Mouse (Mus musculus) liver, embryonic 13.5 days (tissue): ENCODE results near the gene Tmem251. TPM values are rescaled to one million over a fixed set of nuclear protein-coding genes. Genes with fewer than 3 reads are reported as not detected.

Experiments
- ATAC-seq: fragments of 200-750 bp; cut with Nextera tagmentation; 2 replicates; pipeline ENCODE4 v1.8.0; 2017; ENCODE audit warnings: low read depth, mild to moderate bottlenecking, moderate number of reproducible peaks, moderate library complexity
- DNase-seq: peaks from one replicate; pipeline ENCODE4 v3.0.0; 2022
- H3K27ac ChIP-seq: fragments of 300-500 bp; sonication (generic); 2 replicates; pipeline ENCODE4 v1.5.1; 2015; ENCODE audit warnings: moderate library complexity, mild to moderate bottlenecking, inconsistent platforms
- H3K27me3 ChIP-seq: fragments of 300-500 bp; sonication (generic); 2 replicates; pipeline ENCODE4 v1.6.1; 2015; ENCODE audit warnings: mild to moderate bottlenecking, inconsistent platforms
- H3K36me3 ChIP-seq: fragments of 300-500 bp; sonication (generic); 2 replicates; pipeline ENCODE4 v1.6.1; 2015; ENCODE audit warnings: mild to moderate bottlenecking, inconsistent platforms
- H3K4me1 ChIP-seq: fragments of 300-500 bp; sonication (generic); replicated peaks from 2 replicates; pipeline ENCODE4 v1.6.1; 2015; ENCODE audit warnings: inconsistent platforms
- H3K4me2 ChIP-seq: fragments of 300-500 bp; sonication (generic); 2 replicates; pipeline ENCODE4 v1.6.1; 2015; ENCODE audit warnings: inconsistent platforms, mild to moderate bottlenecking, moderate library complexity
- H3K4me3 ChIP-seq: fragments of 300-500 bp; sonication (generic); replicated peaks from 2 replicates; pipeline ENCODE4 v1.5.1; 2015; ENCODE audit warnings: mild to moderate bottlenecking, inconsistent platforms
- H3K9ac ChIP-seq: fragments of 300-500 bp; sonication (generic); 2 replicates; pipeline ENCODE4 v1.6.1; 2015; ENCODE audit warnings: mild to moderate bottlenecking, inconsistent platforms
- H3K9me3 ChIP-seq: fragments of 300-500 bp; sonication (generic); replicated peaks from 2 replicates; pipeline ENCODE4 v1.6.1; 2016; ENCODE audit warnings: inconsistent platforms
- WGBS: fragments of 180-500 bp; shearing (Covaris S2); methylation state at CpG from one replicate; pipeline ENCODE4 v1.1.7; 2015; ENCODE audit not compliant: insufficient replicate concordance; 5-methylcytosine and 5-hydroxymethylcytosine counted together
- polyA plus RNA-seq: library from polyadenylated mRNA; unstranded; fragments of >200 nt; fragmentation: Nextera tagmentation; extraction: Ambion mirVana; gene quantifications from 2 replicates; pipeline ENCODE4 v1.2.1, GENCODE M21; 2015

Tmem251 gene
- polyA plus RNA-seq, 1 experiment from 2014 or later: 9.2 TPM

- ATAC-seq (no peak), DNase-seq (no peak)
- Histone ChIP-seq H3K4me3 (peak overlapping the region; percentile 75), H3K27me3 (peaks cover 17% of the 10 kb centered on the region), H3K4me2 (peak overlapping the region; percentile 99), H3K9ac (peak overlapping the region; percentile 78; the same call in 1 of the 2 replicates), H3K36me3 (no peaks in the 10 kb centered on the region), H3K27ac (0 out of 2 replicates have a peak overlapping the region, but pooled peaks have one; percentile 8), H3K4me1 (peaks cover 68% of the 10 kb centered on the region), H3K9me3 (no peaks in the 10 kb centered on the region)
- 9% methylated on average over 4 of the region's 4 CpGs for WGBS
Observed at GRCm38 (mm10) chr12:102703111-102703412, 40.5 kb upstream of the Tmem251 start.

- DNase-seq (no peak), ATAC-seq (no peak)
- Histone ChIP-seq H3K4me3 (peak overlapping the region; percentile 75), H3K4me1 (peaks cover 65% of the 10 kb centered on the region), H3K9ac (peak overlapping the region; percentile 78; the same call in 1 of the 2 replicates), H3K27ac (peak overlapping the region; percentile 1; the same call in 1 of the 2 replicates), H3K27me3 (peaks cover 17% of the 10 kb centered on the region), H3K9me3 (no peaks in the 10 kb centered on the region), H3K36me3 (no peaks in the 10 kb centered on the region), H3K4me2 (peak overlapping the region; percentile 99)
- WGBS: 58% methylated on average over 6 of the region's 6 CpGs
Observed at GRCm38 (mm10) chr12:102703441-102703840, 40.1 kb upstream of the Tmem251 start.

- H3K4me2 ChIP-seq: peak overlapping the region; percentile 99
- peak overlapping the region; percentile 62 for H3K27ac ChIP-seq
- ATAC-seq (no peak), DNase-seq (no peak)
- H3K9me3 ChIP-seq: no peaks in the 10 kb centered on the region
- peak overlapping the region; percentile 78 for H3K9ac ChIP-seq
- H3K36me3 ChIP-seq: no peaks in the 10 kb centered on the region
- H3K4me3 ChIP-seq: peak overlapping the region; percentile 75
- peaks cover 17% of the 10 kb centered on the region for H3K27me3 ChIP-seq
- WGBS: 14% methylated on average over 17 of the region's 17 CpGs
- peaks cover 59% of the 10 kb centered on the region for H3K4me1 ChIP-seq
Observed at GRCm38 (mm10) chr12:102703921-102704408, 39.6 kb upstream of the Tmem251 start.

- H3K4me1 ChIP-seq: peaks cover 53% of the 10 kb centered on the region
Observed at GRCm38 (mm10) chr12:102704457-102705198, 38.9 kb upstream of the Tmem251 start, which contains the start of gene Itpk1. Gene Itpk1, minus strand, starts transcription at chr12:102704930.

GRCm38 (mm10) chr12:102705216-102705871 lies 38.2 kb upstream of the Tmem251 start:
- H3K4me3 ChIP-seq: peak overlapping the region; percentile 75
- ATAC-seq (peak; percentile 79), DNase-seq (peak; percentile 69)
- peak overlapping the region; percentile 77 for H3K27ac ChIP-seq
- H3K9ac ChIP-seq: peak overlapping the region; percentile 84
- peak overlapping the region; percentile 99 for H3K4me2 ChIP-seq
- no peaks in the 10 kb centered on the region for H3K9me3 ChIP-seq
- no peaks in the 10 kb centered on the region for H3K36me3 ChIP-seq
- H3K27me3 ChIP-seq: peaks cover 17% of the 10 kb centered on the region
- peaks cover 48% of the 10 kb centered on the region for H3K4me1 ChIP-seq
- 5% methylated on average over 41 of the region's 45 CpGs for WGBS

More at GRCm38 (mm10) chr12:102704457-102705198, 38.9 kb upstream of the Tmem251 start, which contains the start of gene Itpk1:
- Histone ChIP-seq H3K9ac (peak within 1 kb of the TSS; percentile 84), H3K27ac (peak within 1 kb of the TSS; percentile 77), H3K9me3 (no peaks in the 10 kb centered on the region), H3K36me3 (no peaks in the 10 kb centered on the region), H3K27me3 (peaks cover 17% of the 10 kb centered on the region), H3K4me2 (peak within 1 kb of the TSS; percentile 99), H3K4me3 (peak within 1 kb of the TSS; percentile 75)
- WGBS: under 1% methylated on average over 79 of the region's 105 CpGs
- DNase-seq (peak; percentile 48), ATAC-seq (peak; percentile 93)

GRCm38 (mm10) chr12:102705906-102706640 lies 37.5 kb upstream of the Tmem251 start:
- Histone ChIP-seq H3K36me3 (no peaks in the 10 kb centered on the region), H3K4me3 (no peak overlapping the region), H3K9me3 (no peaks in the 10 kb centered on the region), H3K27ac (no peak overlapping the region), H3K27me3 (peaks cover 17% of the 10 kb centered on the region), H3K9ac (no peak overlapping the region), H3K4me2 (peak overlapping the region; percentile 99), H3K4me1 (peaks cover 44% of the 10 kb centered on the region)
- ATAC-seq: no peak
- DNase-seq: no peak
- 74% methylated on average over 6 of the region's 6 CpGs for WGBS

- Histone ChIP-seq H3K36me3 (no peaks in the 10 kb centered on the region), H3K4me1 (peaks cover 36% of the 10 kb centered on the region), H3K9me3 (no peaks in the 10 kb centered on the region), H3K27me3 (peaks cover 17% of the 10 kb centered on the region), H3K4me3 (no peak overlapping the region), H3K27ac (no peak overlapping the region), H3K9ac (no peak overlapping the region), H3K4me2 (no peak overlapping the region)
- WGBS: 72% methylated on average over 10 of the region's 10 CpGs
- ATAC-seq (no peak), DNase-seq (no peak)
Observed at GRCm38 (mm10) chr12:102706833-102707463, 36.6 kb upstream of the Tmem251 start.

GRCm38 (mm10) chr12:102708220-102708619 lies 35.3 kb upstream of the Tmem251 start:
- Histone ChIP-seq H3K36me3 (no peaks in the 10 kb centered on the region), H3K4me3 (no peak overlapping the region), H3K9ac (no peak overlapping the region), H3K4me1 (peaks cover 24% of the 10 kb centered on the region), H3K9me3 (no peaks in the 10 kb centered on the region), H3K27ac (no peak overlapping the region), H3K4me2 (no peak overlapping the region), H3K27me3 (peaks cover 17% of the 10 kb centered on the region)
- no peak for DNase-seq
- WGBS: 70% methylated on average over 11 of the region's 11 CpGs
- no peak for ATAC-seq

GRCm38 (mm10) chr12:102709896-102710295 lies 33.7 kb upstream of the Tmem251 start:
- Histone ChIP-seq H3K9ac (no peak overlapping the region), H3K36me3 (no peaks in the 10 kb centered on the region)
- no peak for ATAC-seq

GRCm38 (mm10) chr12:102710851-102711375 lies 32.6 kb upstream of the Tmem251 start:
- peaks cover 13% of the 10 kb centered on the region for H3K27me3 ChIP-seq
- H3K9ac ChIP-seq: no peak overlapping the region
- H3K4me1 ChIP-seq: 0 out of 2 replicates have a peak, but pooled peaks cover 3% of the 10 kb centered on the region
- 59% methylated on average over 4 of the region's 4 CpGs for WGBS
- H3K4me2 ChIP-seq: no peak overlapping the region
- no peak for DNase-seq
- H3K9me3 ChIP-seq: no peaks in the 10 kb centered on the region
- H3K36me3 ChIP-seq: no peaks in the 10 kb centered on the region
- no peak overlapping the region for H3K4me3 ChIP-seq
- ATAC-seq: no peak
- H3K27ac ChIP-seq: no peak overlapping the region

More at GRCm38 (mm10) chr12:102709896-102710295, 33.7 kb upstream of the Tmem251 start:
- no peak overlapping the region for H3K4me2 ChIP-seq
- no peaks in the 10 kb centered on the region for H3K9me3 ChIP-seq
- peaks cover 13% of the 10 kb centered on the region for H3K4me1 ChIP-seq
- DNase-seq: no peak
- H3K27ac ChIP-seq: no peak overlapping the region
- H3K27me3 ChIP-seq: peaks cover 14% of the 10 kb centered on the region
- no peak overlapping the region for H3K4me3 ChIP-seq
- WGBS: 81% methylated on average over 5 of the region's 5 CpGs
